Mouse (Mus musculus) layer of hippocampus, adult 9-11 months (tissue): Measurements from ENCODE around the gene Atp1a2.

ENCODE experiments used
- DNase-seq: peaks from one replicate; pipeline ENCODE4 v3.0.0; 2022

The Atp1a2 gene

DNA sequence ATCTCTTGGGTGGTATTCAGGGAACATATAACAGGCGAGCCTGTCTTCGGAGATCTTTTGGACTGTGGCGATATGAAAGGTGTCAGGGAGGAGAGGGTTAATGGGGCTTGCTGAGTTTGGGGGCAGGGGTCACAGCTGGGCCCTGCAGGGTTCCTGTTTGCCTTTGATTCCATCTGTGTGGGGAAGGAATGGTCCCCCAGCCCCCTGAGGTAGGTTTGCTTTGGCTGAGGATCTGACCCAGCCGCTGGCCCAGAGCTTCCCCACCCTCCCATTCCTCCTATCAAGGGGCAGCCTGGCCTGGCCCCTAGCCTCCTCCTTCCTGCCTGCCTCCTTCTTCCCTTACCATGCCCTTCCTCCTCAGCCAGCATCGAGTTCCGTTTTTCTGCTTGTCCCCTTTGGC, 5.0 kb upstream of the Atp1a2 start:
- no peak for DNase-seq

DNA sequence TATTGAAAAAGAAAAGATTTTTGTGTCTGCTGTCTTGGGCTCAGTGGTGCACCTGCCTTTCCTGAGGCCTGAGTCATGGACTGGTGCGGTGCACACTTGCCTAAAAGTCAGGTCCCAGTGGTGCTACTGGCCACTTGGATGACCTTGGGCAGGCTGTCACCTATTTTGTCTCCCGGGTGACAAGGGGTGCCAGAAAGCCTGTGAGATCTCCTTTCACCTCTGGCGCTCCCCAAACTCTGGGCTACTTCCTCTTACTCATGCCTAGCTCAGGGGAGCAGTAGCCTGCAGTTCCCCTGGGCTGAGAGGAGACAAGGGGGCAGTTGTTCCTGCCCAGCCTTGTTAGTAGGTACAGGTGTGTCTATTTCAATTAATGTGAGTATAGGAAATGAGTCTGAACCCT, 4.4 kb upstream of the Atp1a2 start:
- DNase-seq = no peak

DNA sequence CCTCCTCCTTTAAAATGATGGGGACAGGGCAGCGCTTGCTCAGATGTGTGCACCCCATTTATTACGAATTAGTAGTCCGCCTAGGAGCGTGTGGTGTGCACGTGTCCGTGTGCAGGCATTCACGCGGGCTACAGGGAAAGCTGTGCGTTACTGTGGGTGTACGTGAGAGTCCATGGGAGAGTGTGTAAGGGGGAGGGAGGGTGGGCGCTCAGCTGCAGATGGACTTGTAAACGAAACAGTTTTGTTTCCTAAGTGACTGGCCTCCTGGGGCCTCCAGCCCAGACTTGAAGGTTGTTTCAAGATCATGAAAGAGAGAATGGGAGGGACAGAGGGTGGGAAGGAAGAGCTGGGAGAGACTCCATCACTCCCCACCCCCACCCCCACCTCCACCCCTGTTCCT, 3.3 kb upstream of the Atp1a2 start:
- DNase-seq = no peak

DNA sequence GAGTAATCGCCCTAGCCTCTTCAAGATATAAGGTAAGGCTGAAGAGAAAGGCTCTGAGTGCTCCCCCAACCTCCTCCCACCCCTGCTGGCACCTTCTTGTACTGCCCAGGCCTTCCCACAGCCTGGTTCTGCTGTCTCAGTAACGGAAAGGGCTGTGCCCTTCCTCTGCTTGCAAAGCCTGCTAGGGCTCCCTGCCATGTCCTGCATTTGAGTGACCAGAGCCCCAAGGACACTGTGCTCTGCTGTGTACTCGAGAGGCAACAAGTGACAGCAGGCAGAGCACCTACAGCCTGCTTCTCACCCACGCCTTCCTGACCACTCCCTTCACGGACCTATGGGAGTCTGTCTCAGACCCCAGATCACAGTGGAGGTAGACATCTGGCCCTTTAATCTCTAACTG, 2.4 kb upstream of the Atp1a2 start:
- no peak for DNase-seq

DNA sequence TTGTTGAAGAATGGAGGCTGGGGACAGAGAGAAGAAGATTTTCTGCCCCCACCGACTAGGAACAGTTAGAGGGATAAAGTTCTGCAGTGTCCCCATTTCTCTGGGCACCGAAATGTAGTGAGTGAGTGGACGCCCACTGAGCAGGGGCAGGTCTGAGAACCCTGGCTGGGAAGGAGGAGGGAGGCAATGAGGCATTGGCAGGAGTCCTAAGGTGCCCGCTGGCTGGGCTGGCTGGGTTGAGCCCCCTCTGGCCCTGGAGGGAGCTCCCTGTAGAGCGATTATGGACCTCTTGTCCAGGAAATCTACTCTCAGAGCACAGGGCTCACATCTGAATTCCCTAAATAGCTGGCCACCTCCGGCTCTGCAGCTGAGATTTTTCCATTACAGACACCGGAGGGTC, 1.7 kb upstream of the Atp1a2 start:
- DNase-seq = no peak

DNA sequence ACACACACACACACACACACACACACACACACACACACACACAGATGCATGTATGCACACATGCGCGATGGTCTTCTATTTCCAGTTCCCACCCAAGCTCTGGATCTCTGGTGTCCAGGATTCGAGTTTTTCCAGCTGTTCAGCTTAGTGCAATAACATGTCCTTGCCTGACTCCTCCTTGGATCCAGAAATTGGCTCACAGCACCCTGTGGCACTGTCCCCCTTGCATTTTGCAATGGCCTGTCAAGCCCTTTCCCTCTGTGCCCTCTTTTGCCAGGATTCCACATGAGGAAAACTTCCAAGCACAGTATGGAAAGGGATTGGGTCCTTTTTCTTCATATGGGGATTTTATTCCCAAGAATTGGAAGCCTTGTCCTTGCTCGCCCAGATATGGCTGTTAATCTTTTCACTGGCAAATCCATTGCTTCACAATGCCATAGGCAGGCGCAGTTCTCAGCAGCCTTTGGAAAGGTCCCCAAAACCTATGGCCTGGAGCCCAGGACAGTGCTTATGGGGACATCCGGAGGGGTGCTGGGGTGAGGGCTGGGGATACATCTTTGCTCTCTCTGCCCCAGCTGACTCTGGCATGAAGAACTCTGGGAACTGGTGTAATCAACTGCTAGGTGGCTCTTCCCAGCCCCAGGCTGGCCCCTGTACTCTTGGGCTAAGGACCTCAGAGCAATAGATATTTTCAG, 901 bp downstream of the Atp1a2 start:
- DNase-seq = no peak

DNA sequence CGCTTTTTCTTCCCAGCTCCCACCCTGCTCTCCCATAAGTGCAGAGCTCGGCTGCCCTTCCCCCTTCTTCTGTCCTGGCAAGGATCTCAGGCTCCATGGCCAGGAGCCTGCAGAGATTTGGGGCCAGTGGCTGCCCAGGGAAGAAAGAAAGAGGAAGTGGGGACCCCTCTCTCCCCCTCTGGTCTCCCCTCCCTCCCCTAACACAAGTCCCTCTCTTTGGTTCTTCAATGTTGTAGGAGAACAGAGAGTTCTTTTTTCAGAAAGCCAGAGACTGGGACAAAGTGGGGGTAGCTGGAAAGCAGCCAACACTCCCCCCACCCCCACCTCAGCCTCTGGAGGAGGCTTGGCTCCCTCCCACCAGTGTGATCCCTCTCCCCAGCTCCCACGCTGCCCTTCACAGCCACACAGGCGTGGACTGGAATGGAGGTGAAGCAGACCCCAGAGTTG, 2.1 kb downstream of the Atp1a2 start:
- DNase-seq = no peak

DNA sequence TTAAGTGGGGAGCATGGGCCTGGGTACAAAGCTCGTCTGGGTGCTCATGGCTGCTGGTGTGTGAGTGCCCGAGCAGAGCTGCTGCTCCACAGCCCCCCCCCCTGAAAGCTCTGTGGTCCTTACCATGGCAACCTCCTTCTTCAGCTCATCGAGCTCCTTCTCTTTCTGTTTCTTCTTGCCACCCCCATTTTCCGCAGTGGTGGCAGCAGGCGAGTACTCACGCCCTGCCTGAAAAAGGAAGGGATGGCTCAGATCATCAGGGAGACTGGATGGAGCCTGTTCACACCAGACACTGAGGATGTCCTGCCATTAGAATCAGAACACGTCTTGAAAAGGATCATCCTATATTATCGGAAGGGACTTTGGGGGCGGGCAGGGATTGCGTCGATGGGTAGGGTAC, 4.4 kb downstream of the Atp1a2 start:
- no peak for DNase-seq

DNA sequence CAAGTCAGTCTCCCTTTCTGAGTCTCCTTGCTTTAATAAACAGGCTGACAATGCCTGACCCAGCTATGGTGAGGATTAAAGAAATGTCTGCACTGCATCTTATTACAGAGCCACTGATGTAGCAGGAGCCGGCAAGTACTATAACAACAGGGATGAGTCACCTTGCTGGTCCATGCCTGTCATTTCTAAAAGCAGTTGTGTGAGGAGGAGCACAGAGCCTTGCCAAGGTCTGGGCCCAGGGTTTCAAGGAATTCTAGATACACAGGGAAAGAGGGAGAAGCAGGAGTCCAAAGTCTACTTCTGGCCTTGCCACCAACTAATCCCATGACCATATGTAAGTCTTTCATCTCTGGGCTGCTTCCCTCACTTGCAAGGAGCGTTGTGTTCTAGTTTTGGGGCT, 5.0 kb downstream of the Atp1a2 start:
- DNase-seq = no peak

DNA sequence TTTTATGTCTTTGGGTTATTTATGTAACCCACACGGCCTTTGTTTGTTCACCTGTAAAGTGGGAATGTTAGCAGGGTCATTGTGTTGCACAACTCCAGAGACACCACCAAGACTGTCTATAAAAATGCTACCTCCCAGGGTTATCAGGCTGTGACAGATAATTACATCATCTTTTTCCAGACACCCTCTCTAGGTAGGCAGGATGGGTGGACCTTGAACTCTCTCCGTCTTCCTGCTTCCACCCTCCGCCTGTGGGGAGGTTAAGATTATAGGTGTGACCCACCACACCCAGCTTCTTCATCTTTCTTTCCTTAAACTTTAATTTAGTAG, 8.3 kb downstream of the Atp1a2 start:
- DNase-seq = no peak

DNA sequence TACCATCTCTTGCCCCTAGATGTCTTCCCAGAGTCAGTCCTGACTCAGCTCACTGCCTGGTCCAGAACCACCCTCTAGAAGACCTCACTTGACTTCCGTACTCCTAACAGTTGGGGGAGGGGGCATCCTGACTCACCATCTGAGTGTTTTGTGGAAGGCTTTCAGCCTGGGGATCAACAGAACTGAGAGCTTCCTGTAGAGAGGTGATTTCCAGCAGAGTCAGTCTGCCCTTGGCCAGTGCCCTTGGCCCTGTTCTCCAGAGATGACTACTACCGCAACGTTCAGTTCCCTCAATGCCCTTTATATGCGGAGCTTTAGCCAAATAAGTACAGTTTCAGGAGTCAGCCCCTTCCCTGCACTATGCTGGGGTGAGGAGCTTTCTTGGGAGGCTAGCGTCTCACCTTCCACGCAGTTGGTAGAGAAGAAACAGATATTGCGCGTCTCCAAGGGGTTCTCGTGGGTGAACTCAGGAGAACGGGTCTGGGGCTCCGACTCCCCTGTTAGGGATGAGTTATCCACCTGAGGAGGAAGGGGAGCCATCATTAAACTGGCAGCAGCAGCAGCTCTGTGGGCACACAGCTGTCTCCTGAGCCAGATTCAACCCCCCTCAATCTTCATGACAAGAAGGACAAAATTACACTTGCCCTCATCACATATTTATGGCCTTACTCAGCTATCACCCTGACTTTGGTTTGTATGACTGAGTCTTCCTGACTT, 8.8 kb downstream of the Atp1a2 start:
- DNase-seq = no peak

DNA sequence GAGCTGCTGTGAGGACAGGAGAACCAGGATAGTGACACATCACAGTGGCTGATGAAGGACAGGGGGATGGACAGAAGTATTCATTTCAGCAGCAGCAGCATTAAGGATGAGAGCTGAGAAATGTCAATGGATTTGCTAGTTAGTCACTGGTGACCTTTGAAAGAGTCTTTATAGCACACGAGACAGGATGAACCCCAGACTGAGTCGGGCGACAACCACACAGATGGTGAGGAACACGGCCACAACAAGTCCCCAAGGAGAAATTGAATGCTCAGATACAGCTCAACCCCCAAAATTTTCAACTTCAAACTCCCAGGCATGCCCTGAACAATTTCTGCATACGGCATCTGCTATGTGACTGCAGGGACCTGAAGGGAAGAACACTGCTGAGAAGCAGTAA, 11.1 kb downstream of the Atp1a2 start:
- DNase-seq = no peak

DNA sequence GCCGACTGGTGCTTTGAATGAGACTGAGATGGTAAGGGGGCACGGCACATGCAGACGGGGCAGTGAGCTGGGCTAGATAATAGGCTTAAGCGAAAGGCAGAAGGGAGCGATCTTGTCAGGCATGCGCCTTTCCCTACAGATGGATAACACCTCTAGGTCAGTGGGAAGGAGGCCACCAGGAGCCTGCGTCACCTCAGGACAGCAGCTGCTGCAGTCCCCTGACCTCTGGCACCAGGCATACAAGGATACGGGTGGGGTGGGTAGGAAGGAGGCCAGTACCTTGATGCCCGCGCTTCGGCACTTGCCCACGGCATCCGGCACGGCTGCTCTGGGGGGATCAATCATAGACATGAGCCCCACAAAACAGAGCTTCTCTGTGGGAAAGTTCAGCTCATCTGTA, 13.6 kb downstream of the Atp1a2 start:
- no peak for DNase-seq

DNA sequence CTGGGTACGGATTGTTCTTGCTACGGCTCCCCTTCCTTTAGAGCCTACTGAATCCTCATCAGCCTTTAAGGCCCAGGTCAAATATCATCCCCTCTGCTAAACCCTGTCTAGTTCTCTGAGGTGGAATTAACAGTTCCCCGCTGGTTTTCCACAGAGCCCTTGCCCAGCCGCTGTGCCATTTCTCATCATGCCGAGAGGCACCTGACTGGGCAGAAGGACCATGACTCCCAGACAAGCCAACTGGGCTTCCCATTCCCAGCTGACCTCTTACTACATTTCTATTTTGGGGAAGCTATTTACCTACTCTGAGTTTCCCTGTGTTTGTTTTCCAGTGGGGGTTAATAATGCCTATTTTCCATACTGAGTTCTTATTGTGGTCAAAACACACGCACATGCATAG, 14.8 kb downstream of the Atp1a2 start:
- no peak for DNase-seq

DNA sequence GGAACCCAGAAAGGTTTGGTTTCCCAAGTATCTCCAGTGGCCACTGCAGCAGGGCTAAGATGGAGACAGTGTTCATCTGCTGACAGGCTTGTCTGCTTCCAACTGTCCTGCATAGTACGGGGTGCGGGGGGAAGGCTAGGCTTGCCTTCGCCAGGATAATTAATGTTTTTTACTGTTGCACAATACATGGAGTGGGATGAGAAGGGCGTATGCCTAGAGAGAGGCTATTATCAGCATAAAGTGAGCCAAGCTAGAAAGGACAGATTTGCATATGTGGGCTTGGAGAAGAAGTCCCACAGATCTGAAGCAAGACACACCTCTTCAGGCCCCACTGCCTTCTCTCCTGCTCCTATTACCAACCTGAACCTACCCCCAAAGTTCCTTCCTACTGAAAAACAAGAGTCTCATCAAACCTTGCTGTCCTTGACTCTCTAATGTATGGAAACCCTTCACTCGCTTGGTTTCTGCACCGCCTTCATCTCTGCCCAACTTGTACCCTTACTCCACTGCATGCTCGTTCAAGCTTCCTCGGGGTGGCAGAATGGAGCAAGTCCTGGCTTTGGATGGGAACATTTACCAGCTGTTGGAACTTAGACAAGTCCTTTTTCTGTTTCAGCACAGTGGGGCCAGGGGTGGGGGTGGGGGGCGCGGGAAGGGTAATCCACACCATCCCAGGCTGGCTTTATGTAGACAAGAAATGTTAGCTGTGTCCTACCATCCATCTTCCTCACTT, 16.2 kb downstream of the Atp1a2 start:
- DNase-seq = peak; percentile 60

DNA sequence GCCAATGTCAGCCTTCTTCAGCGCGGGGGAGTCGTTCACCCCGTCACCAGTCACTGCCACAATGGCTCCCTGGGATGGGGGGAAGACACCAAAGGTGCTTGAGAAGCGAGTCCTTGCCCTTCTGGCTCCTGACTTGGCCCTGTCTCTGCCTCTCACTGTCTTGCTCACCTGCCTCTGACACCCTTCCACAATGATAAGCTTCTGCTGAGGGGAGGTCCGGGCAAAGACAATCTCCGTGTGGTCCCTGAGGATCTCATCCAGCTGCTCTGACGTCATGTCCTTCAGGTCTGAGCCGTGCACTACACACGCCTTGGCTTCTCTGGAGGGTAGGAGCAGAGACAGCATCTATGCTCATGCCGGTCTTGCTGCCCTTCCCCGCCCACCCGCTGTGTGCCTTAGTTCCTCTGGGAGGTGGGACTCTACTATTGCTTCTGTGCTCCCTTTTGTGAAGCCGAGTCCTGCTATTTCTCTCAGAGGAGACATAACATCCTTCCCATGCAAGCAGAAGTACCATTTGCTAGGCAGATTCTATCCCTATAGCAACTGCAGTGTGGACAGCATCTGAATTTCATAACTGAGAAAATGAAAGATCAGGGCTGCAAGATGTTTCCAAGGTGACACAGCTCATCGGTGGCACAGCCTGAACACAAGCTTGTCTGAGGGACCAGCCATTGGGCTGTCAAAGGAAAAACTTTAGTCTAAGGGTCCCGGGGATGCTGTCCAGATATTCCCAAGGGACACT, 17.9 kb downstream of the Atp1a2 start:
- no peak for DNase-seq

DNA sequence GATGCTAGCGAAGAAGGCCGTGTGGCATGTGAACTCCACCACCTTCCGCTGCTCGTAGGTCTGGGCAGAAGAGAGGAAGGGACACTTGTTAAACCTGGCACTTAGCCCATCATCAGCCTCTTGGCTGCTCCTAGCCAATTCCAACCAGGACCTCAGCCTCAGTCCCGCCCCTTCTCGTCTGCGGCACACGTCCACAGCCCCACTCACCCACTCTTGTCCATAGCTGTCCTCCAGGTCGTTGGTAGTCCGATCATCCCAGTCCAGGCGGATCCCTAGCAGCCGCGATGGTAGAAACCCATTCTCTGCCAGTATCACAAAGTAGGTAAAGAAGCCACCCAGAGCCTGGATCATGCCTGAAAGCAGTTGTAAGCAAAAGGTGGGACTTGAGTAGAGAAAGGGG, 19.5 kb downstream of the Atp1a2 start:
- no peak for DNase-seq

DNA sequence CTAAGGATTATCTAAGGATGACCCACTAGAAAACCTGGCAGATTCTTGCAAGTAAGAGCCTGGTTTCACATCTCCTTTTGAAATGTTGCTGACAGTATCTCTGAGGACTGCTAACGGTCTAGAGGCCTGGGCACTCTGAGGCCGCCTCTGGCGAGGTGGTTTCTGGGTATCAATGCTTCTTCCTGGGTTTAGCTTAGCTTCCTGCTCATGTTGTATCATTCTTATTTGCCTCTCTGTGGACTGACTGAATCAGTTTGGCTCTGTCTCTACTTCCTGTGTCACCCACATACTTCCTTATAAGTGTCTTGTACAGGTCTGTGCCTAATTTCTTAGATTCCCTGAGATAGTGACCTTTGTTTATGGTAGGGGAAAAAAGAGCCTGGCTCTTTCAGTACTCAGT, 20.7 kb downstream of the Atp1a2 start:
- DNase-seq = no peak

DNA sequence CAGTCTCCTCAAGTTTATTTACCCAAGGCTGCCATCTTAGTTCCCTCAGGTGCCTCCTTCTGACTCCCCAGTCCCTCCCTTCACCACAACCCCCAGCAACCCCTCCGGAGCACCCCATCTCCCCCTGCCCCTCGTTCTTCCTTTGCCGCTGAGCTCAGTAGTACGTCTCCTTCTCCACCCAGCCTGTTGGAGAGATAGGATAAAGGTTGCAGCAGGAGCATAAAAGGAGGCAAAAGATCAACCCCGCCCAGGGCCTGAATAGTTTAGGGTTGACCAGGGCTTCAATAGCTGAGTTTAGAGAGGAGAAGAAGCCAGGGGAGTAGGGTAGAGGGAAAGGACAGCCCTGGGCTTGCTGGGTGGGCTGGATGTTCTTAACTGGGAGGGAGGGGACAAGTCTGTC, 23.3 kb downstream of the Atp1a2 start:
- no peak for DNase-seq

DNA sequence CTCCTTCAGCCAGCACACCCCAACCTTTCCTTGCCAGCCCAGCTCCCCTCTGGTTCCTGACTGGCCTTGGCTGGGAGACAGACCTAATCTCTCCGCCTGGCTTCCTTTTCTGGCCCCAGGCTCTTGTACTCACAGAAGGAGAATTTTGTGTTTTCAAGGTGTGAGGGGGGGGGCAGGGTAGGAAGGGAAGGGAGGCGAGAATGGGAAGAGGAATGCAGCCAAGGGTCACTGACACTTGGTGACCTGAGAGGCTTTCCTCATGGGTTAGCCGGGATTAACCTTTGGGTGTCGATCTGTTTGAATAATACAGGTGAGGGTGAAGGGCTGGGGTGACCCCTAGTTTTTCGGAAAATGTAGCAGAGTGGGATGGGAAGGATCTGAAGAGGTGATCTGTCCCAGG, 23.7 kb downstream of the Atp1a2 start:
- DNase-seq = no peak

DNA sequence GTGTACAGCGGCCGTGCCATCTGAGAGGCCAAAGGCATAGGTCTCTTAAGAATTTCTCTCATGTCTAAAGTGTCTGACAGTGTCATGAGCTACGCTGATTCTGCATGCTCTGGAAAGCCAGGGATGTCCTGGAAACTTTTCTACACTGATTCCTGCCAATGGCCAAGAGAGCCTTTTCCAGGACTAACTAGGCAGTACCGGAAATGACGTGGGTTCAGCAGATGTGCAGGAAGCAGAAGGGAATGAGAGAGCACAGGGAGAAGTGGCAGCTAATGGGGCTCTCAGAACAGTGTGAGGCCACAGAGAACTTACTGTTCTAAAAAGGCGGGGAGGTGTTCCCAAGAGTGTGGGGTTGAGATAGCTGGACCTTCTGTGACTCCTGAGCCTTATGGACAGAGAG, 24.5 kb downstream of the Atp1a2 start:
- no peak for DNase-seq

DNA sequence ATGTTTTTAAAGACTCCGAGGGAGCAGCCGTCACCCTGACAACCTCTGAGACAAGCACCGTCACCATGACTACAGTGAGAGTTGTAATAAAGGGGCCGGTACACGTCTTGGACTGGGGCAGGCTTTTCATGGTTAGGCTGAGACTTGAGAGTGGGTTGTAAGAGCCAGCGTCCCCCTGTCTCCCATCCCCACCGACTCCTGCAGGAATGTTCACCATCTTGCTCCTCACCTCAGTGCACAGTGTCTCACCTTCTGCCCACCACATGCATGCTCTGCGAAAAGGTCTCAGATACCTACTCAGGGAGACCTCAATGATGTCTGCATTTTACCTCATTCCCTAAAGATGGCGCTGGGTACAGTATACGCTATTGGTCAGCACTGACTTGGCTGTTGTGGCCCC, 26.1 kb downstream of the Atp1a2 start:
- DNase-seq = no peak

DNA sequence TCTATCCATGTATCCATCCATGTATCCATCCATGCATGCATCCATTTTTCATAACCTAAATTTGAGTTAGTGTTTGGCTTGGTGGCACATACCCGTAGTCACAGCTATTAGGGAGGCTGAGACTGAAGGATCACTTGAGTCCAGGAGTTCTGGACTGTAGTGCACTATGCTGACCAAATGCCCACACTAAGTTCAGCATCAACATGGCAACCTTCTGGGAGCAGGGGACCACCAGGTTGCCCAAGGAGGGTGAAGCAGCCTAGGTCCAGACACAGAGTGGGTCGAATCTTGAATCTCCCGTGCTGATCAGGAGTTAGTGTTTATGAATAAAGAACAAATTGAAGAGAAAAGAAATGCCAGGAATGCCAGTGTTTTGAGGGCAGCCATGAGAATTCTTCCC, 26.7 kb downstream of the Atp1a2 start:
- no peak for DNase-seq
